Mouse (Mus musculus): ENCODE results near the gene Gba.
"Not testable (repeated sequence)": the region's sequence is repeated elsewhere in the genome, so short reads cannot be mapped to it uniquely, and the experiment has no call there.

Gene Gba

DNA sequence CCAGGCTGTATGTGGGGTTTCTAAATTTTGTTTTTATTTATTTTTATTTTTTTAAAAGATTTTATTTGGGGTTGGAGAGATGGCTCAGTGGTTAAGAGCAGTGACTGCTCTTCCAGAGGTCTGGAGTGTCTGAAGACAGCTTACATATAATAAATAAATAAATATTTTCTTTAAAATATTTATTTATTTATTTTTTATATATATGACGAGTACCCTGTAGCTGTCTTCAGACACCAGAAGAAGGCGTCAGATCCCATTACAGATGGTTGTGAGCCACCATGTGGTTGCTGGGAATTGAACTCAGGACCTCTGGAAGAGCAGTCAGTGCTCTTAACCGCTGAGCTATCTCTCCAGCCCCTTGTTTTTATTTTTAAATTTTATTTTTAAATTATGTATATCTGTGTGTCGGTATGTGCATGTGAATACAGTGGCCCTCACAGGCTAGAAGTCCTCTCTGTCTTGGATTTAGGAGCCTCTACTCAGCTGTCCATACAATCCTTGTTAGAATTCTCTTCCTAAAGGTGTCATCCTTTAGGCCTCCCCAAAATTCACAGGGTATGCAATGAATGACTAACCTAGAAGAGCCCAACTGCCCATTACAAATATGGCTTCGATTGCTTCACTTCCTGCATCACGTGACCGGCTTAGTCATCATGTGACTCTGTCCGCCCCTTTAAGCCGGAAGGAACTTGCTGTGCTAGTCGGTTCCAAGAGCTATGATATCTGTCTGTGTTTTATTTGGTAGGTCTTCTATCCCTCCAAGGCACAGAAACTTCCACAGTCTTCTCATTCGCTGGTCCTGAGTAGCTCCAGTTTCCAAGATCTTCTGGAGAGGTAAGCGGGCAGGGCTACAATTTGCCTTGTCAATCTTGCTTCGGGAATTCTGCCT, at the start of gene Gba:
Gene Gba, plus strand, starts transcription at position 676 of the 889 bp plus-strand sequence.
- DNase-seq (ENCODE audit: low spot score), result peak; percentile 89

DNA sequence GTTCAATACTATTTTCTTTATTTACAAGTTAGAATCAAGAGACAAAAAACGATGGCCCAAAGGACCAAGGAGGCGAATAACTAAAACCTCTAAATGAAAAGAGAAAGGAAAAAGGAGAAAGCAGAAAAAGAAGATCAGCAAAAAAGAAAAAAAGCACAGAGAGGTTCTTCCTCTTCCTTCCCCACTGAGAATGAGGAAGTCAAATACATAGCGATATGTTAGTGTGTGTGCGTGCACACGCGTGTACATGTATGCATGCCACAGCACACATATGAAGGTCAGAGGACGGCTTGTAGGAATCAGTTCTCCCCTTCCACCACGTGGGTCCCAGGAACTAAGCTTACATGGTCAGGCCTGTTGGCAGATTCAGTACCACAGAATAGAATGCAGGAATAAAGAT, 45.8 kb upstream of the Gba start:
- DNase-seq (ENCODE audit: low spot score), result no peak

DNA sequence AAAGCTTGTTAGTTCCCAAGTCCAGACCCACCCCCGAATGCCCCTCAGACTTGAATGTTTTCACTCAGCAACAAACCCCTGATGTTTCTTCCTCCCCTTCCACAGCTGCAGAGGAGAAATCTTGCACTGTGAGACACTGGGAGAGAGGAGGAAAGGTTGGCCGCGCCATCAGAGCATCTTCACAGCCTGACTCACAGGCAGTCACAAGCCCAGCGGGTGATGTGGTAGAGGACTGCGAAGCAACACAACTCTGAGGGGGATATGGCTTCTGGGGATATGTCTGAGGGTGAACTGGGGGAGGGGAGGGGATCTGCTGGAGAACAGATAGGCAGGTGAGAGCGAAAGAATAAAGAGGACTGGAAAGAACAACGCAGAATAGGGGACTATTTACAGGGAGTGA, 44.1 kb upstream of the Gba start:
- no peak for DNase-seq (ENCODE audit: low spot score)

DNA sequence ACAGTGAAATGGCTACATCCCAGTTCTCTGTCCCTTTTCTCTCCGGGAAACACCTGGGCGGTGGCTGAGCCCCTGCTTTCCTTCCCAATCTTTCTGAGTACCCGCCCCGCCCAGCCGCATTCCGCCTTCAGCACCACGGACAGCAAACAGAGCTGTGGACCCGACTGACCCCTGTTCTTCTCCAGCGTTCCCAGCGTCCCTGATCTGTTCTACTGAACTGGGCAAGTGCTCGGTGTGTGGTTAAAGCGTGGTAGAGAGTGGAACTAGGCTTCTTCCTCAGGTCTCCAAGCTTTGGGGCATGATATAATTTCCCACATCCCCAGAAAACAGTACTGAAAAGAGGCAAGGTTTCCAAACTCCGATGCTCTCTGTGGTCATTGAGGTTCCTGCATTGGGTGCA, 43.5 kb upstream of the Gba start:
- peak; percentile 68 for DNase-seq (ENCODE audit: low spot score)

DNA sequence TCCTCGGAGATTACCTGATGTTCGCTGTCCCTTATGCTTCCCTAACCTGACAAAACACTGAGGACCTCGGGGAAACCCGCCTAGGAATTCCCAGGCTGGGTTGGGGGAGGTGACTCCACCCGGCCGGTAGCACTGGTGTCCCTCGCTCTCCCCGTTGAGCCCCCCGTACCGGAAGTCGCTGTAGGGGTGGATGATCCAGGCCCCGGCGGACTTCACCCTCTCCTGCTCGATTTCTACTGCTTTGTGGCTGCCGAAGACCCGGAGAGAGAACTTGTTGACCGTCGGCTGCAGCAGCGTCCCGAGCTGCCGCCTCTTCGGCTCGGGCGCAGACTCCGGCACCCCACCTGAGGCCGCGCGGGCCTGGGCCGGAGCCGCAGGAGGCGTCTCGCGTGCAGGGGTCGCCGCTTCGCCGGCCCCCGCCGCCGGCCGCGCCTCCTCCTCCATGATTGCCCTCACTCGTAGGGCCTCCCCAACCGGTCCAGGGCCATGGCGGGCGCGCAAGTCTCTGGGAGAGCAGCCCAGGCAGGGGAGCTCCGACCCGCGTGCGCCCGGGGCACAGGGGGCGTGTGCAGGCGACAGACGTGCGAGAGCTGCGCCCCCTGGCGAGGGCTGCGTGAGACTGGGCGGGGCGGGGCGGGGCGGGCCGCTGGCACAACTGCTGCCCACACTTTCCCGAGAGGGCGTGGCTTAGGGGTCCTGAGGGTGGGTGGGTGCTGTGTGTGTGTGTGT, 42.9 kb upstream of the Gba start, which contains the start of gene Hcn3:
Gene Hcn3, minus strand, starts transcription at position 581 of the 729 bp plus-strand sequence.
- DNase-seq (ENCODE audit: low spot score), result peak; percentile 47

DNA sequence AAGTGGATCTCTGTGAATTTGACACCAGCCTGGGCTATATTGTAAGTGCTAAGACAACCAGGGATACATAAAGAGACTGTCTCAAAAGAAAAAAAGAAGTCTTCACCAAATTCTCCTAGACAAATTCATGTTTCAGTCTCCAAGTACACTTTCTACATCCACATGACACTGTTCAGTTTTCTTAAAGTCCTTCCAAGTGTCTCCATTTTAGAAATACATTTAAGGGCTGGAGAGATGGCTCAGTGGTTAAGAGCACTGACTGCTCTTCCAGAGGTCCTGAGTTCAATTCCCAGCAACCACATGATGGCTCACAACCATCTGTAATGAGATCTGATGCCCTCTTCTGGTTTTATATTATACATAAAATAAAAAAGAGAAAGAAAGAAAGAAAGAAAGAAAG, 41.5 kb upstream of the Gba start:
- not testable (repeated sequence) for DNase-seq (ENCODE audit: low spot score)

DNA sequence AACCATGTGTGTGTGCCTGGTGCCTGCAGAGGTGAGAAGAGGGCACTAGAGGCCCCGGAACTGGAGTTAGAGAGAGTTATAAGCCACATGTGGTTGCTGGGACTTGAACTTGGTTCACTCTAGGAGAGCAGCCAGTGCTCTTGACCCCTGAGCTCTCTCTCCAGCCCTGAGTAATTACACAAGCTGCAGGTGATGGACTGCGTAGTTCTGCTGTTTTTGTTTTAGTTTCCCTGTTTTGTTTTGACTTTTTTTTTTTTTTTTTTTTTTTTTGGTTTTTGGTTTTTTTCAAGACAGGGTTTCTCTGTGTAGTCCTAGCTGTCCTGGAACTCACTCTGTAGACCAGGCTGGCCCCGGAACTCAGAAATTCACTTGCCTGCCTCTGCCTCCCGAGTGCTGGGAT, 40.9 kb upstream of the Gba start:
- no peak for DNase-seq (ENCODE audit: low spot score)

DNA sequence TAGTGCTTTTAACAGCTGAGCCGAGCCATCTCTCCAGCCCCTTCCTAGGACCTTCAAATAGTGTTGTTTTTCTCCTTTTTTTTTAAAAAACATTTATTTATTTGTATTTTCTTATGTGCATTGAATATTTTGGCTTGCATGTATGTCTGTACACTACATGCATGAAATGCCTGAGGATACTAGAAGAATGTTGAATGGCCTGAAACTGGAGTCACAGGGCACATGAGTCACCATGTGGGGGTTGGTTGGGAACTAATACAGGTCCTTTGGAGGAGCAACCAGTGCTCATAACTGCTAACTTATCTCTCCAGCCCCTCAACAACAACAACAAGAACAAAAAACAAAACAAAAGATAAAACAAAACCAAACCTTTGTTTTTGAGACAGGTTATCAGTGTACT, 39.6 kb upstream of the Gba start:
- DNase-seq (ENCODE audit: low spot score), result no peak

DNA sequence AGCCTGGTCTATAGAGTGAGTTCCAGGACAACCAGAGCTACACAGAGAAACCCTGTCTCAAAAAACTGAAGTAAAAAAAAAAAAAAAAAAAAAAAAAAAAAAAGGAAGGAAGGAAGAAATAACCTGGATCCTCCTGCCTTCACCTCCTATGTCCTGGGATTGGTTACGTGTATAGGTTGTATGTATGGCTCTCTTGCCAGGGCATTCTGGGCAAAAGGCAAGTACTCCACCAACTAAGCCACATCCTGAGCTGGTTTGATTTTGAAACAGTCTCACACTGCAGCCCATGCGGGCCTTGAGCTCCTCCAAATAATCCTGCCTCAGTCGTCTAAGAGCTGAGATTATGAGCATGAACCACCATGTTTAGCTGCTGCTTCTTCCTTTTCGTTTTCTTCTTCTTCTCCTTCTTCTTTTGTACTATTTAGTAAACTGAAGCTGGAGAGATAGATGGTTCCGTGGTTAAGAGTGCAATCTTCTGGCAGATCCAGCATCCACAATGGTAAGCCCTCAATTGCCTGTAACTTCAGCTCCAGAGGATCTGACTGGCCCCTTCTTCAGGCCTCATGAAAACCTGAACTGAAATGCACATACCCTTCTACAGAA, 39.0 kb upstream of the Gba start:
- no peak for DNase-seq (ENCODE audit: low spot score)

DNA sequence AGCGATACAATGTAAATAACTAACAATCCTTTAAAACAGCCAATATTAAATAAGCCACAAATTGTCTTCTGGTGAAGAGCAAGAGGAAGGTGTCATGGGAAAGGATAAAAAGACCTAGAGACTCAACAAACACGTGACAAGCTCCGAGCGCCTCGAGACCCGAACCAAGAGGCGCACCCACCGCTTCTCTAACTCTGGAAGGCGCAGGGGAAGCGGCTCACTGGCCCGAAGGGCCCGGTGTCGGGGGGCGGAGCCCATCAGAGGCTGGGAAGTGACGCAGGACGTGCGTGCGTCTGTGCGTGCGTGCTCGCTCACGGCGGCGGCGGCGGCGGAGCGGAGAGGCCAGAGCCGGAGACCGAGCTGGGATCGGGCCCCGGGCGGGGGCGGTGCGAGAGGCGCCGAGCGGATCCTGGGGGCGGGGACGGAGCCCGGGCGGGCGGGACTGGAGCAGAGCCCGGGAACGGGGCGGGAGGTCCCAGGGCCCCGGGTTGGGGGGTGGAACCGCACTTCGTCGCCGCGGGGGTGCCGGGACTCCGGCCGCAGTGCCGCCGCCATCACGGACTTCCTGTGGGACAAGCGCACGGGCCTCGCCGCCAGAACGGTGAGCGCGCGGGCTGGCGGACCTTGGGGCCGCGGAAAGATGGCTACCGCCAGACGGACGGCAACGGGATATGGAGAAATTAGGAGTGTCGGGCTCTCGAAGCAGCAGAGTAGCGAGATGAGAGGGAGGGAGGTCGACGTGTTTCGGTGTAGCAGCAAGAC, 38.0 kb upstream of the Gba start, which contains the start of gene Clk2:
Gene Clk2, plus strand, starts transcription at position 290 of the 762 bp plus-strand sequence.
- peak; percentile 92 for DNase-seq (ENCODE audit: low spot score)

DNA sequence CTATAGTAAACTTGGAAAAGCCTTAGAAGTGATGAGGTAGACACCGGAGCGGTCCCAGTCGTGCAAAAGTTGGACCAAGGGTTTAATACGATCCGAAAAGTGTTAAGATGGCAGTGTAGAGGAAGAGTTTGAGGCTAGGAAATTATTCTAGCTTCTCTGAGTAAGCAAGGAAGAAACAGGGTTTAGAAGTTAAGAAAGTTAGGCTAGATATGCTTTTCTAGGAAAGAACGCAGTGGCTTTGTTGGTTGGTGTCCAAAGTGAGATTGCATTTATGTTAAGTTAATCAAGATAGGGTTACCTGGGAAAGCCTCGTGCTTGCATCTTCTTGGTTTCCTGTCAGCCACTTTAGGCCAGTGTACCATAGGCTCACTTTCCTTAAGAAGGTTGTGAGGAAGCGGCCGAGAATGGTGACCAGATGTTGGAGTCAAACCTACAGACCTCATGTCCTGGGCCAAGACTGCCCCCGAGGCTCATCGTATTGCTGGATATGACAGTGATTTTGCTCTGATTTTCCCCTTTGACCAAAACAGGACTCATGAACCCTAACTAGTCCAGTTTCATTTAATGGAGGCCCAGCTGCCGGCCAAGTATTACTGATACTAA, 37.4 kb upstream of the Gba start:
- no peak for DNase-seq (ENCODE audit: low spot score)

DNA sequence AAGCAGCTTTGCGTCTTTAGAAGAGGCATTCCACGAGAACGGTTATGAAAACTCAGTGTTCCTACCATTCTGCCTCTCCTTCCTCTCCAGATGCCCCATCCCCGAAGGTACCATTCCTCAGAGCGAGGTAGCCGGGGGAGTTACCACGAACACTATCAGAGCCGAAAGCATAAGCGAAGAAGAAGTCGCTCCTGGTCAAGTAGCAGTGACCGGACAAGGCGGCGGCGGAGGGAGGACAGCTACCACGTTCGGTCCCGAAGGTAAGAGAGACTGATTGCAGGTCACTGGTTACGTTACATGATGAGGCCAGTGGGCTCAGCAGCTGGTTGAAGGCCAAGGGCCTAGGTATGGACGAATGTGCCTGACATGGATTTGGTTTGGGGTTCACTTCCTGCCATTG, 35.8 kb upstream of the Gba start:
- DNase-seq (ENCODE audit: low spot score), result no peak

DNA sequence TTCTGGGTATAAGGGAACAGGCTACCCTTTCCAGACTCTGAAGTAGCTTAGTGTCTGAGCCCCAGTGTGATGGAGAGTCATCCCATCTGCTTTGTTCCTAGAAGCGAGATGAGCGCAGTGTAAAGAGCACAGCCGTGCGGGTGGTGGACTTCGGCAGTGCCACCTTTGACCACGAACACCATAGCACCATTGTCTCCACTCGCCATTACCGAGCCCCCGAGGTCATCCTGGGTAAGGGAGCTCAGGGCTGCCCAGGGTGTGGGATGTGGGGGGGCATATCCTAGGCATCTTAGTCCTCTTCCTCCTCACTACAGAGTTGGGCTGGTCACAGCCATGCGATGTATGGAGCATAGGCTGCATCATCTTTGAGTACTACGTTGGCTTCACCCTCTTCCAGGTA, 27.9 kb upstream of the Gba start:
- no peak for DNase-seq (ENCODE audit: low spot score)

DNA sequence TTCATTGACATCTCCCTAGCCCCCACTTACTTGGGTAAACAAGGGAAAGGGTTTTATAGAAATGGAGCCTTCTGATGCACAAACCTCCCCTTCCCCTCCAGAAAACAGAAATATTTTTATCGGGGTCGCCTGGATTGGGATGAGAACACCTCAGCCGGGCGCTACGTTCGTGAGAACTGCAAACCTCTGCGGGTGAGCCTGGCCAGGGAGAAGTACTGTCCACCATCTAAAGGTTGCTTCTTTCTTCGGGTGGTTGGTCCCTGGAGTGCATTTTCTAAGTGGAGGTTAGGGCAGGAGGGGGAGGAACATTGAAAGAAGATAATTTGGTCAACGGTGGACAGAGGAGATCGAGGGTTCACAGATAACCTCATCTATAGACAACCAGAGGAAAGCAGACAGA, 27.2 kb upstream of the Gba start:
- no peak for DNase-seq (ENCODE audit: low spot score)

DNA sequence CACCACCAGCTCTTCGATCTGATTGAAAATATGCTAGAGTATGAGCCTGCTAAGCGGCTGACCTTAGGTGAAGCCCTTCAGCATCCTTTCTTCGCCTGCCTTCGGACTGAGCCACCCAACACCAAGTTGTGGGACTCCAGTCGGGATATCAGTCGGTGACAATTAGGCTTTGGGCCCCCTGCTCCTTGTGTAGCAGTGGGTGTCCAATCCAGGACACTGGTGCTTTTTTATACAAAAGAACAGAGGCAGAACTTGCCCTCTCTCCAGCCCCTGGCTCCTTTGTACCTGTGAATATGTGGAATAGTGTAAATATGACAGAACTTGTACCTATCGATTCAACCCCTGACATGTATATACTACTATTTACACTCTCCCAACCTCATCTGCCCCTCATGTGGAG, 26.3 kb upstream of the Gba start:
- no peak for DNase-seq (ENCODE audit: low spot score)

DNA sequence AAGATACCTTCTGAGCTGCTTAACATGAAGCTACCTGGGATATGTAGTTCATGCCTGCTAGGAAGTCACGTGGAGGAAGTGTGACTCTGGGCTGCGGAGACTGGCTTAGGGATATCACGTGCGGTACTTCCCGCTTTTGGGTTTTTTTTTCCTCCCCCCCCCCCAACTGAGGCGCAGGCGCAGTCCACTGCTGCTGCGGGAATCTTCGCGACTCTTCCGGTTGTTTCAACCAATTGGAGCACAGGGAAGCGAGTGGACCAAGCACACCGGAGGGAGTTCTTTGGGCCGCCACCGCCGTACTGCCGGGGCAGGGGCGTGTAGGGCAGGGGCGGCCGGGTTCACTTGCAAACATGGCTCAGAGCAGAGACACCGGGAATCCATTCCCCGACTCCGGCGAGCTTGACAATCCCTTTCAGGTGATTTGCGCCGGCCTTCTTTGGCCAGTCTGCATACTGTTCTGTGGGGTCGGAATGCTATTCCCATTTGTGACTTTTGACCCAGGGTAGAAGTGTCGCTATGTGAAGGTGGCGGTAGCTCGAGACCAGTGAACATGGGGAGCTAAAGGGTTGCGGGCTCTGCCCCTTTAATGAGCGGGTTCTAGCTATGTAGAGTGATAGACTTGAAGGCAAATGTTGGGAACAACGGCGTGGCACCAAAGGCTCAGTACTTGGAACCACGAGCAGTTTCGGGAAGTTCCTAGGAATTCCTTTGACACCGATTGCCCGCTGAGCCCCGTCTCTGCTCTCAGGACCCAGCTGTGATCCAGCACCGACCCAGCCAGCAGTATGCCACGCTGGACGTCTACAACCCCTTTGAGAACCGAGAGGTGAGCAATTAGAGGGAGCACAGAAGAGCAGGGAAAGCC, 25.3 kb upstream of the Gba start, which contains the start of gene Scamp3:
Gene Scamp3, plus strand, starts transcription at position 232 of the 865 bp plus-strand sequence.
- peak; percentile 76 for DNase-seq (ENCODE audit: low spot score)

DNA sequence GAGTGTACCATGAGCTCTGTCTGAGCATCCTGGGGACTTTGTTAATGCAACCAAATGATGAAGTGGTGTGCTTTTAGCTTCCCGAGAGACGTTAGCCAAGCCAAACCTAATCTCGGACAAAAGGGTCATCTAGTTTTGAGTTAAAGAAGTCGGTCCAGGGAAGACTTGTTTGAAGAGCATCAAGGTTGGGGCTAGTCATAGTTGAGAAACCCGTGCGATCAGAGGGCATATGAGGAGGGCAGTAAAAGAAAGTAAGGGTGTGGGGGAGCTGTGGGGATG, 24.7 kb upstream of the Gba start:
- DNase-seq (ENCODE audit: low spot score), result no peak

DNA sequence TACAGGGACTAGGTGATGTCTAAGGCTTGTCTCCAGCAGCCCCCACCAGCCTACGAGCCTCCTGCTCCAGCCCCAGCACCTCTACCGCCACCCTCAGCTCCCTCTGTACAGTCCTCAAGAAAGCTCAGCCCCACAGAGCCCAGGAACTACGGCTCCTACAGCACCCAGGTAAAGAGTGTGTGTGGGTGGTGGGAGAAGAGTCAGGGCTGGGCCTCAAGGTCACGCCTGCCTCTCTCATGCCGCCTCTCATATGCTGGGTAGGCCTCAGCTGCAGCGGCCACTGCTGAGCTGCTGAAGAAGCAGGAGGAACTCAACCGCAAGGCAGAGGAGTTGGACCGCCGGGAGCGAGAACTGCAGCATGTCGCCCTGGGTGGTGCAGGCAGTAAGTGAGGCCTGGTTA, 23.7 kb upstream of the Gba start:
- no peak for DNase-seq (ENCODE audit: low spot score)

DNA sequence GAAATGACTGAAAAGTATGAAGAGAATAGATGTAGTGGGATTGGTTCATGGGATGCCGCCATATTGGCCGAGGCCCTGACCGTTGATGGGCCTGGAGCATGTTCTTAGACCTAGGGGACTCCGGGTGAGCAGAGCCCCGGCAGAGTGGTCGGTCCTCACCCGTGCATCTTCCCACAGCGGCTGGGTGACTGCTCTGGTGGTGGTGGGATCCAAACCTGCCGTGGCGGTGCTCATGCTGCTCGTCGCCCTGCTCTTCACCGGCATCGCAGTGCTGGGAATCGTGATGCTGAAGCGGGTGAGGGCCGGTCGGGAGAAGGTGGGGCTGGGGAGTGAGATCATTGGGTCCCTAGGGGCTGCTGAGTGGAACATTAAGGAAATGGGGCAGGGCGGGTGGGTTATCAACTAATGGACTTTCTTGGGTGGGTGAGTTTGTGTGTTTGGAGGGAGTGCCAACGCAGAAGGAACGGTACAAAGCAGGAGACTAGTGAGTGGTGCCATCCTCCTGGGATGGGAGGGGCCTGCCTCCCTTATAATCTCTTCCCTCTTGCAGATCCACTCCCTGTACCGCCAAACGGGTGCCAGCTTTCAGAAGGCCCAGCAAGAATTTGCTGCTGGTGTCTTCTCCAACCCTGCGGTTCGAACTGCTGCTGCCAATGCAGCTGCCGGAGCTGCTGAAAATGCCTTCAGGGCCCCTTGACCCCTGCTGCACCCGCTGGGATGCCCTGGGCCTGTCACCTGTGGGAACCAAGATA, 20.8 kb upstream of the Gba start:
- no peak for DNase-seq (ENCODE audit: low spot score)

DNA sequence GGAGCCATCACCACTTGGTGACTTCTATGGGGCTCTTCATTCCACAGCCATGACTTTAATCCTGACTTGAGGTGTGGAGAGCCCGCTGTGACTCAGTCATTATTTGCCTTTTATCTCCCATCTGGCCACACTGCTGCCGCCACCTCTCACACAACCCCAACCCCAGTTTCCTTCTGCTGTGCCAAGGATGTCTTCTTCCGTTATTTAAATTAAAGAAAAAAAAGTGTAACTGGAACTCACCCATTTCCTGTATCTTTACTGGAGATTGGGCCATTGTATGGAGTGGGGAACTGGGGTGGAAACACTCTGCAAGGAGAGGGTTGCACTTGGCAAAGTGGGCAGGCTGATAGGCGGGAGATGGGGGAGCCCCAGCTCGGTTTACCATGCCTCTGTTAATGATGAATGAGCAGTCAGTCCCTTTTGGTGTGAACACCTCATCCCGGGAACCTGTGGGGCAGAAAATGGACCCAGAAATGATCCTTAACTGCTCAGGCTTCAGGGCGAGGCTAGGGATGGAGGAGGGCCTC, 20.1 kb upstream of the Gba start:
- no peak for DNase-seq (ENCODE audit: low spot score)
